Mouse (Mus musculus): ENCODE data around the gene Cryzl1.

Cryzl1 gene

GRCm38 (mm10) chr16:91738505-91738904 is 9.7 kb upstream of the Cryzl1 start:
- no peak for DNase-seq

- no peak for DNase-seq
These were observed 7.5 kb upstream of the Cryzl1 start for GRCm38 (mm10) chr16:91736046-91736816.

GRCm38 (mm10) chr16:91734771-91735170 is 6.0 kb upstream of the Cryzl1 start:
- no peak for DNase-seq

- no peak for DNase-seq
These were observed 4.0 kb upstream of the Cryzl1 start for GRCm38 (mm10) chr16:91732816-91733215.

GRCm38 (mm10) chr16:91730446-91730845 is 1.7 kb upstream of the Cryzl1 start:
- no peak for DNase-seq

GRCm38 (mm10) chr16:91729821-91730441 is 1.2 kb upstream of the Cryzl1 start:
- DNase-seq: peak in 1 of 2 experiments; percentile 27

GRCm38 (mm10) chr16:91729066-91729482 is 299 bp upstream of the Cryzl1 start, which contains the start of gene Itsn1:
Gene Itsn1 (plus strand): TSS chr16:91729281.
- DNase-seq: peak; percentile 98 to 99

GRCm38 (mm10) chr16:91727433-91727832 is 1.3 kb downstream of the Cryzl1 start:
- no peak for DNase-seq

- DNase-seq: peak; percentile 61 to 65
These were observed 4.5 kb downstream of the Cryzl1 start for GRCm38 (mm10) chr16:91724247-91724646.

GRCm38 (mm10) chr16:91717399-91717798 is 11.4 kb downstream of the Cryzl1 start:
- no peak for DNase-seq

GRCm38 (mm10) chr16:91716927-91717349 is 11.8 kb downstream of the Cryzl1 start:
- DNase-seq: no peak

- no peak for DNase-seq
These were observed 18.5 kb downstream of the Cryzl1 start for GRCm38 (mm10) chr16:91710241-91710640.

- no peak for DNase-seq
These were observed 24.0 kb downstream of the Cryzl1 start for GRCm38 (mm10) chr16:91704603-91705340.

GRCm38 (mm10) chr16:91702771-91703188 is 26.0 kb downstream of the Cryzl1 start:
- no peak for DNase-seq

GRCm38 (mm10) chr16:91701908-91702307 is 26.9 kb downstream of the Cryzl1 start:
- no peak for DNase-seq

GRCm38 (mm10) chr16:91698995-91699394 is 29.8 kb downstream of the Cryzl1 start:
- DNase-seq: no peak

GRCm38 (mm10) chr16:91695108-91695755 is 33.5 kb downstream of the Cryzl1 start:
- DNase-seq: no peak

GRCm38 (mm10) chr16:91694455-91695084 is 34.2 kb downstream of the Cryzl1 start:
- peak; percentile 66 to 70 for DNase-seq

GRCm38 (mm10) chr16:91689791-91690190 is 39.0 kb downstream of the Cryzl1 start:
- DNase-seq: peak in 1 of 2 experiments; percentile 21

GRCm38 (mm10) chr16:91688619-91689334 is 40.0 kb downstream of the Cryzl1 start, which contains the start of gene Donson:
Gene Donson (minus strand): TSS chr16:91688770.
- DNase-seq: peak; percentile 96

- DNase-seq: no peak
These were observed 40.7 kb downstream of the Cryzl1 start for GRCm38 (mm10) chr16:91688023-91688618.

Data from thymus, postnatal 36 days (tissue).